Mouse (Mus musculus) midbrain, embryonic 11.5 days (tissue): ENCODE results near the gene Tmem206. TPM values are rescaled to one million over a fixed set of nuclear protein-coding genes. Genes with fewer than 3 reads are reported as not detected.

Experiments used
- ATAC-seq: fragments of 200-750 bp; cut with Nextera tagmentation; 2 replicates; pipeline ENCODE4 v1.8.0; 2017; ENCODE audit warnings: moderate TSS enrichment, moderate library complexity; ENCODE audit not compliant: low FRiP score
- DNase-seq: peaks from one replicate; pipeline ENCODE4 v3.0.0; 2015; ENCODE audit warnings: low spot score; ENCODE audit errors: missing footprints
- H3K27ac ChIP-seq: fragments of 300-500 bp; sonication (generic); 2 replicates; pipeline ENCODE4 v1.5.1; 2014; ENCODE audit warnings: low read depth, low read length
- H3K27me3 ChIP-seq: fragments of 300-500 bp; sonication (generic); 2 replicates; pipeline ENCODE4 v1.6.1; 2014; ENCODE audit warnings: mild to moderate bottlenecking, low read length, moderate library complexity, mixed read lengths; ENCODE audit not compliant: control insufficient read depth, insufficient read depth
- H3K36me3 ChIP-seq: fragments of 300-500 bp; sonication (generic); 2 replicates; pipeline ENCODE4 v1.6.1; 2014; ENCODE audit warnings: mild to moderate bottlenecking, low read length, moderate library complexity, mixed read lengths; ENCODE audit not compliant: control insufficient read depth, insufficient read depth
- H3K4me1 ChIP-seq: fragments of 300-500 bp; sonication (generic); 2 replicates; pipeline ENCODE4 v1.6.1; 2014; ENCODE audit warnings: low read length; ENCODE audit not compliant: control insufficient read depth, insufficient read depth
- H3K4me2 ChIP-seq: fragments of 300-500 bp; sonication (generic); 2 replicates; pipeline ENCODE4 v1.6.1; 2014; ENCODE audit warnings: mild to moderate bottlenecking, moderate library complexity
- H3K4me3 ChIP-seq: fragments of 300-500 bp; sonication (generic); 2 replicates; pipeline ENCODE4 v1.5.1; 2014; ENCODE audit warnings: low read depth, low read length
- H3K9ac ChIP-seq: fragments of 300-500 bp; sonication (generic); 2 replicates; pipeline ENCODE4 v1.6.1; 2014; ENCODE audit warnings: low read length
- H3K9me3 ChIP-seq: fragments of 300-500 bp; sonication (generic); 2 replicates; pipeline ENCODE4 v1.6.1; 2016; ENCODE audit warnings: low read length; ENCODE audit not compliant: control insufficient read depth
- WGBS: fragments of 180-500 bp; shearing (Covaris S2); extraction: QIAGEN DNeasy Blood & Tissue Kit; methylation state at CpG from one replicate; pipeline ENCODE4 v1.1.7; 2014; 5-methylcytosine and 5-hydroxymethylcytosine counted together
- polyA plus RNA-seq: library from polyadenylated mRNA; unstranded; fragments of >200 nt; fragmentation: Nextera tagmentation; extraction: Ambion mirVana; gene quantifications from 2 replicates; pipeline ENCODE4 v1.2.1, GENCODE M21; 2014

Gene Tmem206
- 38.5 and 39.1 TPM in 2 replicates for polyA plus RNA-seq

DNA sequence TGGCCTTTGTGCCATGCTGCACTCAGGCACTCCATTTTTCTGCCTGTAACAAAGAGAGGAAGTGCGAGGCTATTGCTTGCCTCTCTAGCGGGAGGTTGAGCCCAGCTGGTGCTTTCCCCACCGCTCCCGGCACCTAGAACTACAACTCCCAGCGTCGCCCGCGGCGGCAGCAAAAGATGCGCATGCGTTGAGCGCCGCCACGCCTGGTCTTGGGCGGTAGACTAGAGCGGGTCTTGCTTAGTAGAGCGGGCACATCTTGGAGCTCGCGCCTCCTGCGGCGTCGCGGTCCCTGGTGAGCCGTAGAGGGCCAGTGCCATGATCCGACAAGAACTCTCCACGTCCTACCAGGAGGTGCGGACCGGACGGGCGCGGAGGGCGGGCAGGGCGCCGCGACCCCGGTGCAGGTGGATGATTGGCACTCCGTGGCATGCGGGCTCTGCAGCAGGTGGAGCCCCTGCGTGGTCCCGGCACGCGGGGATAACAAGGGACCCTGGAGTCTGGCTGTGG lies at the start of gene Tmem206:
TSS of gene Tmem206 (plus strand) at position 187 of the 507 bp plus-strand sequence.
- Histone ChIP-seq H3K27me3 (no peaks in the 10 kb centered on the region), H3K4me2 (peak within 1 kb of the TSS; percentile 92), H3K4me3 (peak within 1 kb of the TSS; percentile 68), H3K27ac (0 out of 2 replicates have a peak within 1 kb of the TSS, but pooled peaks have one; percentile 30), H3K4me1 (peaks cover 11% of the 10 kb centered on the region), H3K36me3 (no peaks in the 10 kb centered on the region), H3K9me3 (no peaks in the 10 kb centered on the region), H3K9ac (peak within 1 kb of the TSS; percentile 90)
- peak; percentile 95 for ATAC-seq
- under 1% methylated on average over 42 of the region's 42 CpGs for WGBS
- peak; percentile 100 for DNase-seq

DNA sequence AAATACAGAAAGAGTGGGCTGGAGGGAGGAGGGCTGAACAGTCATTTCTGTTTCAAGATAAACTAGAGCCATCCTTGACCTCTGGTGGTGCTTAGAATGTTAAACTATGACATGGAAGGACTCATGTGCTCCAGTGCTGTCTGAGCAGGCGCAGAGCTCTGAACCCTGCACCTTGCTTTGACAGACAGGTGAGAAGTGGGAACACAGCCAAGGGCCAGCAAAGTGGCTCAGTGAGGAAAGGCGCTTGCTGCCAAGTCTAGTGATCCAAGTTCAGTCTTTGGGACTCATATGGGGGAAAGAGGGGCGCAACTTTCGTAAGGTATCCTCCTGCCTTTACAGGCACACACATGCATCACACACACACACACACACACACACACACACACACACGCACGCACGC lies 49.5 kb upstream of the Tmem206 start:
- ATAC-seq (no peak), DNase-seq (no peak)
- Histone ChIP-seq H3K4me3 (no peak overlapping the region), H3K27ac (no peak overlapping the region), H3K4me2 (no peak overlapping the region), H3K9me3 (no peaks in the 10 kb centered on the region), H3K4me1 (no peaks in the 10 kb centered on the region), H3K9ac (no peak overlapping the region), H3K36me3 (no peaks in the 10 kb centered on the region), H3K27me3 (no peaks in the 10 kb centered on the region)
- 87% methylated on average over 7 of the region's 7 CpGs for WGBS

DNA sequence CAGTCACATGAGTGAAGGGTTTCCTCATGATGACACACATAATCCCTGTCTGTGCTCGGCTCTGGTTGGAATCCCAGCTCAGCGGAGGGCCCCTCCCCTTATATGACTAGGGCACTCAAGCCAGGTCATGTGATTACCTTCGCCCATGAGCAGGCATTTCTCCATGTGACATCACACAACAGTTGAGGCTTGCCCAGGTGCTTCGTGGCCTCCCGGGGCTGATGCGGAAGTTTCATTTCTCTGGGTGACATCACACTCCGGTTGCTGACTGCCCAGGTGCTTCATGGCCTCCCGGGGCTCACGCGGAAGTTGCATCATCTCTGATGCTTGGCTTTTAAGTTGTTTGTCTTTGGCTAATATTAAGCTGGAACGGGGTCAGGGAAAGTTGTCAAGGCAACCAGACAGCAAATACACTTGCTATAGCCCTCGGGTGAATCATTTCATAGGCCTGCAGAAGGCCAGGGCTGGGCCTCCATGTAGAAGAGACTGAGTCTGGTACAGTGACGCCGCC lies 48.1 kb upstream of the Tmem206 start:
- H3K36me3 ChIP-seq: no peaks in the 10 kb centered on the region
- no peak overlapping the region for H3K4me2 ChIP-seq
- no peak overlapping the region for H3K4me3 ChIP-seq
- H3K27ac ChIP-seq: no peak overlapping the region
- no peaks in the 10 kb centered on the region for H3K27me3 ChIP-seq
- H3K4me1 ChIP-seq: no peaks in the 10 kb centered on the region
- H3K9me3 ChIP-seq: no peaks in the 10 kb centered on the region
- 78% methylated on average over 14 of the region's 14 CpGs for WGBS
- H3K9ac ChIP-seq: no peak overlapping the region
- DNase-seq (no peak), ATAC-seq (no peak)

DNA sequence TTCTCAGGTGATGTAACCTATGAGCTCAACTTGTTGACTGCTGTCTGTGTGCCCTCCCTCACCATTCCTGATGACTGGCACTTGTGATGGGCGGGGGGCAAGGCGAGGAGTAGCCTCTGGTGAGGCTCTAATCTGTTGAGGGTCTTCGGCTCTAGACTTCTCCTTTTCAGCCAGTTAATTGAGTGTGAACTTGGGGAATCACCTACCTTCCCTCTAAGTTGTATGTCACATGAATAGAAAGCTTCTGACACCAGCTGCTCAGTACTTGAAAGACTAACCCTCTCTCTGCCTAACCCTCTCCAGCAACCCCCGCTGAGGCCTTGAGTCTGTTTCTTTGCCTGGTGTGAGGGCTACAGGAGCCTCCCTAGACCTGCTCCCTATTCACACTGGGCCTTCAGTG lies 47.4 kb upstream of the Tmem206 start:
- Histone ChIP-seq H3K36me3 (no peaks in the 10 kb centered on the region), H3K9me3 (no peaks in the 10 kb centered on the region), H3K27me3 (no peaks in the 10 kb centered on the region), H3K9ac (no peak overlapping the region), H3K27ac (no peak overlapping the region), H3K4me1 (no peaks in the 10 kb centered on the region), H3K4me3 (no peak overlapping the region), H3K4me2 (no peak overlapping the region)
- no peak for ATAC-seq
- 83% methylated on average over 4 of the region's 4 CpGs for WGBS
- peak; percentile 71 for DNase-seq

DNA sequence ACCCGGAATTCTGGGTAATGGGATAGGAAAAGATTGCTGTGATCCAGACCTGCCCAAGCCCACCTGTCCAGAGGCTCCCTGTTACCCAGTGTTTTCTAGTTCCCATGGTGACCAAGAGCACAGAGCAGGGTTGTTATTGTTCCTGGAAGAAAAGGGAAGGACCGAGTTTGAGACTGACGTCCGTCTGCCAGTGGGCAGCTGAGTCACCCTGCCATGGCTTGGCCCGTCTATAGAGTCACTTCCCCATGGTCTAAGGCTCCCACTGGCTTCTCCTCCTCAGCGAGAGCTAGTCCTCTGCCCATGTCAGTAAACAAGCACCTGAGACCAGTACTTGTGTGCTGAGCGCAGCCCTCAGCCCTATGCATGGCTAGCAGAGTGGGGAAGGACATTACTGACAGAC lies 44.5 kb upstream of the Tmem206 start:
- DNase-seq (peak; percentile 33), ATAC-seq (no peak)
- H3K9me3 ChIP-seq: no peaks in the 10 kb centered on the region
- no peak overlapping the region for H3K9ac ChIP-seq
- H3K36me3 ChIP-seq: no peaks in the 10 kb centered on the region
- no peak overlapping the region for H3K4me2 ChIP-seq
- 66% methylated on average over 7 of the region's 7 CpGs for WGBS
- H3K27me3 ChIP-seq: no peaks in the 10 kb centered on the region
- no peak overlapping the region for H3K4me3 ChIP-seq
- H3K4me1 ChIP-seq: no peaks in the 10 kb centered on the region
- no peak overlapping the region for H3K27ac ChIP-seq

DNA sequence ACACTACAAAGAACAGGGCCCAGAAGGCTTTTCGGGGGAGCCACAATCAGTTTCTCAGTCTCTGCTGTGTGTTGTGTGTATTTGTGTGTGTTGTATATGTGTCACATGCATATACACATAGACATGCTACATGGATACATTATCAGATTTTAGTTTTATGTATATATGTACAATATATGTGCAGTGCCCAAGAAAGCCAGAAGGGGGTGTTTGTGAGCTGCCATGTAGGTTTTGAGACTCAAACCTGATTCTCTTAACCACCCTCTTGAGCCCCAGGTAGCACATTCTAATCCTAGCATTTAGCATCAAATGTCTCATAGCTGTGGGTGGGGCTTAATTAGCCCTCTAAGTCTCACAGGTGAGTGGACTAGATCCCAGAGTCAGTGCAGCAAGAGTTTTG lies 43.4 kb upstream of the Tmem206 start:
- no peaks in the 10 kb centered on the region for H3K27me3 ChIP-seq
- no peaks in the 10 kb centered on the region for H3K9me3 ChIP-seq
- H3K9ac ChIP-seq: no peak overlapping the region
- DNase-seq: peak; percentile 28
- H3K36me3 ChIP-seq: no peaks in the 10 kb centered on the region
- 93% methylated on average over 1 of the region's 1 CpGs for WGBS
- no peak for ATAC-seq
- no peaks in the 10 kb centered on the region for H3K4me1 ChIP-seq
- H3K27ac ChIP-seq: no peak overlapping the region
- H3K4me3 ChIP-seq: no peak overlapping the region
- no peak overlapping the region for H3K4me2 ChIP-seq

DNA sequence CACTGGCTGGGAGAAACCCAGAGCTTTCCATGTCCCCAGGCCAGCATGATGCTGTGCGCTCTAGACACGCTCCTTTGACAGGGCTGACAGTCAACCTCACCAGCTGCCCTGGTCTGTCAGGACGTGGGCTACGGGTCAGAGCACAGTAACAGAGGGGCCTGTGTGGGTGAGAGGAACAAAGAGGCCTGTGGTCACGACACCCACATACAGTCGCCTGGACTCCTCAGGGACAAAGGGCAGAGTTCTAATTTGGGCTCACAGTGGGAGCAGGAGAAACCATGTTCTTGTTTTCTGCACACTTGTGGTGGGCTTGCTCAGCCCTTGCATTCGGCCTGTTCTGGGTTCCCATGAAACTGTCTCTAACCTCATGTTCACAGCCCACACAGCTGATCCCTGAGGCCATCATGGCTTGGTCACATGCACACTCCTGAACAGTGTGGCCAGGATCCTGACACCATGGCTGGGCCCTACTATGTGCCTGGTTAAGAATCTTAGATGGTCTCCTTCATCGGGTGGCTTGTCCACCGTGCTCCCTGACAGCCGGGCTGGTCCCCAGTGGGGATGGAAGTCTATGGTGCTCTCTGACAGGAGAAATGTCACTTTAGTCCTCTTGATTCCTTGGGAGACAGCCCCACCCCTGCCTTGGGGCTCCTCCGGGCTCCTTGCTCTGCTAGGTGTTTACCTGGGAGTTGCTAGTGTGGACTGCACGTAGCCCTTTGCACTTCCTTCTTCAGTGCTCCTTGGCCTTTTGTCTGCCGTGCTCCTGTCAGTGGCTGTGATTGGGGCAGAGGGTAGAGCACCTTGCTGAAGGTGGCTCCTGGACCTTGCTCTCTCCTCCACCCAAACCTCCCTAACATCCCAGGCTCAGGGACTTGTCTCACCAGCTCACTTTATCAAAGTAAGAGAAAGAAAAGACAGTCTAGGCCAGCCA lies 42.3 kb upstream of the Tmem206 start:
- H3K9ac ChIP-seq: no peak overlapping the region
- H3K36me3 ChIP-seq: no peaks in the 10 kb centered on the region
- no peaks in the 10 kb centered on the region for H3K9me3 ChIP-seq
- 81% methylated on average over 13 of the region's 13 CpGs for WGBS
- H3K4me3 ChIP-seq: no peak overlapping the region
- H3K27ac ChIP-seq: no peak overlapping the region
- H3K4me1 ChIP-seq: no peaks in the 10 kb centered on the region
- DNase-seq (peak; percentile 79), ATAC-seq (no peak)
- no peaks in the 10 kb centered on the region for H3K27me3 ChIP-seq
- no peak overlapping the region for H3K4me2 ChIP-seq

DNA sequence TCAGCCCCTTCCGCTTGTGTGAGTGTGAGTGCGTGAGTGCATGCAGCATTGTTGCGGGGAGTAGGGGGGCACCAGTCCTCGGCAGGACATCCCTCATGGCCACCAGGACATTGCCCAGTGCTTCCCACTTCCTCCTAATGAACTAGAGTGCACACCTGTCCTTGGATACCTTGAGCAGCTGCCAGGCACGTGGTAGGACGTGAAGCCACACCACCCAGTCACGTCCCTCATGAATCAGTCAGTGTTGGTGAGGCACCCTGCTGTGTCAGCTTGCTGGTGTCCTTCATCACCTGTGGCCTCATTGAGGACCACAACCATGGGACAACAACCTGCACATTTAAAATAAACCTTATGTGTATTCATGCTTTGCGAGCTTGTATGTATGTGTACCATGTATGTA lies 41.2 kb upstream of the Tmem206 start:
- 89% methylated on average over 8 of the region's 8 CpGs for WGBS
- no peak overlapping the region for H3K9ac ChIP-seq

DNA sequence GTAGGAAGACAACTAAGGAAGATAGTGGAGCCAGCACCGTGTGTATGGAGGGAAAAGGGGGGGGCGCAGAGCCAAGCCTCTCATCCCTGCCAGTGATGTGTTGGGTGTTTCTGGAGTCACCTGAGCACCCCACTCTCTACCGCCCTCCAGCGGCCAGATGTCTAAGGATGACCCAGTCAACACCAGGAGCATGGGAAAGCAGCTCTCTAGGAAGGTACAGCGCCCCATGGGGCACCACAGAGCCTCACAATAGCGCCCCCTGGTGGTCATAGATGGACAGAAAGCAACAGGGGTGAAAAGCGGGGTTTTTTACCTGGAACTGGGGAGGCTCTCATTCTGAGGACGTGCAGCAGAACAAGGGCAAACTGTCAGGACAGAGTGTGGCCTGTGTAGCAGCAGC lies 37.0 kb upstream of the Tmem206 start:
- Histone ChIP-seq H3K4me1 (no peaks in the 10 kb centered on the region), H3K27ac (no peak overlapping the region), H3K9me3 (no peaks in the 10 kb centered on the region), H3K27me3 (no peaks in the 10 kb centered on the region), H3K4me3 (no peak overlapping the region), H3K9ac (no peak overlapping the region), H3K36me3 (no peaks in the 10 kb centered on the region), H3K4me2 (no peak overlapping the region)
- peak; percentile 84 for DNase-seq
- no peak for ATAC-seq
- 33% methylated on average over 8 of the region's 8 CpGs for WGBS

More for the DNA sequence above, 41.2 kb upstream of the Tmem206 start:
- Histone ChIP-seq H3K27ac (no peak overlapping the region), H3K4me1 (no peaks in the 10 kb centered on the region), H3K4me2 (no peak overlapping the region), H3K36me3 (no peaks in the 10 kb centered on the region), H3K27me3 (no peaks in the 10 kb centered on the region), H3K9me3 (no peaks in the 10 kb centered on the region), H3K4me3 (no peak overlapping the region)
- DNase-seq (peak; percentile 75), ATAC-seq (no peak)
